Mouse (Mus musculus) hindbrain, embryonic 16.5 days (tissue): ENCODE data around the gene Actl11. TPM values are rescaled to one million over a fixed set of nuclear protein-coding genes. Genes with fewer than 3 reads are reported as not detected.
A peak's percentile ranks its signal among the peaks of the same experiment; 100 is the strongest.

Experiments
- ATAC-seq: fragments of 200-750 bp; cut with Nextera tagmentation; 2 replicates; pipeline ENCODE4 v1.8.0; 2017; ENCODE audit warnings: moderate TSS enrichment, moderate library complexity
- H3K27ac ChIP-seq: fragments of 300-500 bp; sonication (generic); 2 replicates; pipeline ENCODE4 v1.5.1; 2014; ENCODE audit warnings: low read depth, mild to moderate bottlenecking, control low read depth, low read length, moderate library complexity
- H3K27me3 ChIP-seq: fragments of 300-500 bp; sonication (generic); replicated peaks from 2 replicates; pipeline ENCODE4 v1.6.1; 2014; ENCODE audit warnings: low read length; ENCODE audit not compliant: control insufficient read depth, insufficient read depth
- H3K36me3 ChIP-seq: fragments of 300-500 bp; sonication (generic); 2 replicates; pipeline ENCODE4 v1.6.1; 2014; ENCODE audit warnings: mild to moderate bottlenecking, low read length, moderate library complexity, mixed read lengths; ENCODE audit not compliant: control insufficient read depth, insufficient read depth
- H3K4me1 ChIP-seq: fragments of 300-500 bp; sonication (generic); 2 replicates; pipeline ENCODE4 v1.6.1; 2014; ENCODE audit warnings: low read depth, low read length; ENCODE audit not compliant: control insufficient read depth, insufficient read depth
- H3K4me2 ChIP-seq: fragments of 300-500 bp; sonication (generic); 2 replicates; pipeline ENCODE4 v1.6.1; 2014; ENCODE audit warnings: mild to moderate bottlenecking, low read length, control low read depth, moderate library complexity
- H3K4me3 ChIP-seq: fragments of 300-500 bp; sonication (generic); 2 replicates; pipeline ENCODE4 v1.5.1; 2014; ENCODE audit warnings: mild to moderate bottlenecking, low read length, control low read depth, moderate library complexity
- H3K9ac ChIP-seq: fragments of 300-500 bp; sonication (generic); 2 replicates; pipeline ENCODE4 v1.6.1; 2014; ENCODE audit warnings: low read depth, mild to moderate bottlenecking, control low read depth, low read length, moderate library complexity
- H3K9me3 ChIP-seq: fragments of 300-500 bp; sonication (generic); 2 replicates; pipeline ENCODE4 v1.6.1; 2014; ENCODE audit warnings: mild to moderate bottlenecking, low read length, moderate library complexity; ENCODE audit not compliant: control insufficient read depth
- whole genome bisulfite sequencing: fragments of 180-500 bp; shearing (Covaris S2); extraction: QIAGEN DNeasy Blood & Tissue Kit; methylation state at CpG from one replicate; pipeline ENCODE4 v1.1.7; 2014; 5-methylcytosine and 5-hydroxymethylcytosine counted together
- polyA plus RNA-seq: library from polyadenylated mRNA; unstranded; fragments of >200 nt; fragmentation: Nextera tagmentation; extraction: Ambion mirVana; gene quantifications from 2 replicates; pipeline ENCODE4 v1.2.1, GENCODE M21; 2015

The Actl11 gene
- polyA plus RNA-seq, 1 experiment from 2014 or later: not detected

DNA sequence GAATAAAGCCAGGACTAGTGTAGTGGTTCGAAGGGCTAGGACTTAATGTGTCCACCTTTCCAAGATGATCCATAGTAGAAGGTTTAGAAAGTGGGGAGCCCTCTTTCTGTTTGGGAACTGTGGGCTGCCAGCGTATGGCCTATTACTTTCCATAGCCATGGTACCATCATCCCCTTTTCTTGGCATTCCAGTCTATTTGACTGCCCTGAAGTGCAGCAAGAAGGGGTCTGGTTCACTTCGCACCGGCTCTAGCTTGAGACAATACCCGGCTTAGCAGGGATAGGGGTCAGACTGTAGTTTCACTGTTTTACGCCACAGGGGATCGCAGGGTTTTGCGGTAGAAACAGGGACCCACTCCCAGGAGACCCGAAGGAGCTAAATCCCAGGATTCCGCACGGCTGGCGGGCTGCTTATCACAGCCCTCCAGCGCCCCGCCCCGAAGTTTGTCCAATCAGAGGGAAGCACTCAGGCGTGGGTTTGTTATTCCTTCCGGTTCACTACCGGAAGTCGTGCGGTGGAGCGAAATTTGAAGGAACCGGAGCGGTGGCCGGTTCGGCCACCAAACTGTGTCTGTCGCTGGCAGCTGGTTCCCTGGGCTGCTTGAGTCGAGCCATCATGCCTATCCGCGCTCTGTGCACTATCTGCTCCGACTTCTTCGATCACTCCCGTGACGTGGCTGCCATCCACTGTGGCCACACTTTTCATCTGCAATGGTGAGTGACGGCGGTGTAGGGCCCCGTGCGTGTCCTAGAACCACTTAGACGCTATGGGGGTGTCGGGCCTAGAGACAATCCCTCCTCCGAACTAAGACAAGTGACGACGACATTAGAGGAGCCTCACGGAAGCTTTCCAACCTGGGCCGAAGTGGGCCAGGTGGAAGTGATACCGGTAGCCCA lies 22.4 kb downstream of the Actl11 start:
- Histone ChIP-seq H3K36me3 (peaks cover 8% of the 10 kb centered on the region; the same call in 1 of the 2 replicates), H3K4me2 (peak overlapping the region; percentile 94), H3K27ac (peak overlapping the region; percentile 86), H3K9me3 (no peaks in the 10 kb centered on the region), H3K27me3 (no peaks in the 10 kb centered on the region), H3K9ac (peak overlapping the region; percentile 78), H3K4me1 (peaks cover 12% of the 10 kb centered on the region), H3K4me3 (peak overlapping the region; percentile 63)
- ATAC-seq: peak; percentile 97
- 15% methylated on average over 45 of the region's 45 CpGs for WGBS

DNA sequence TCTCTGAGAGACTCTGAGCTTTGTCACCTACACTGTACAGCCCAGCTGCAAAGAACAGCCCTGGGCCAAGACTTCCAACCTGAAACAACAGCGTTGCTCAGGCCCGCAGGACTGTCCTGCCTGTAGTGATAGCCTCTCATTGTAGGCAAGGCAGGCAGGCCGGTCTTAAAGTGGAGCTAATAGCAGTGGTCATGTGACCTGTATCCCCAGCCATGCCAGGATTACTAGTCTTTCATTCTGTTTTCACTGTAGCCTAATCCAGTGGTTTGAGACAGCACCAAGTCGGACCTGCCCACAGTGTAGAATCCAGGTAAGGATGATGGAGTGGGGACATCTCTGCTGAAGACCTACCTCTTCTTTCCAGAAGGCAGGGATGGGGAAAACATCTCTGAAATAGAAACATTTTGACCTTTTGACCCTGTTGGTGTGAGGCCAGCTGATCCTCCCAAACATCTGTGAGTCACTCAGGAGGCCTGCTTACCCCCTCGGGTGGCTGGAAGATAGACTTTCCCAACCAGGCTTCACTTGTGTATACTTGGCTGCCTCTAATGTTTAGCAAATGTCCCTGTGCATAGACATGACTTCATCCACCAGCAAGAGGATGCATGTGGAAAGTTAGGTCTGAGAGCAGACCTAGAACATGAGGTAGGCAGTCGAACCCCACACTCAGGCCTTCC lies 27.5 kb downstream of the Actl11 start:
- Histone ChIP-seq H3K27me3 (no peaks in the 10 kb centered on the region), H3K36me3 (no peaks in the 10 kb centered on the region), H3K4me1 (peaks cover 10% of the 10 kb centered on the region), H3K27ac (no peak overlapping the region), H3K9me3 (no peaks in the 10 kb centered on the region), H3K9ac (no peak overlapping the region), H3K4me3 (no peak overlapping the region), H3K4me2 (no peak overlapping the region)
- 86% methylated on average over 6 of the region's 6 CpGs for WGBS
- ATAC-seq: no peak

DNA sequence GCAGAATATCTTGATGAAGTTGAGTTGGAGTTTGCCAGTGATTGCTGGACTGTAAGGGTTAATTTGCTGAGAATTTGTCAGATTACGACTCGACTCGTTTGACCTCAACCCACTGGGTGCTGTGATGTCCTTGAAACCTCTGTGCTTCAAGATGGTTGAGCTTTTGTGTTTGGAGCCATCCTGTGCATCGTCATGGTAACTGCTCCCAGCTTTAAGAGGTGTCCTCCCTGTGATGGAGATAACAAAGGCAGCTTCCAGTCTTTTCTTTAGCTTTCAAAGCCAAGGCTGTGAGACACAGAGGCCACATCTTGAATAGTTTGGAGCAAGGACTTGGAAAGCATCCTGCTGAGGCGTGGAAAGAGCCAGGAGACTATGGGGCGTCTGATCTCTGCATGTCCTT lies 28.9 kb downstream of the Actl11 start:
- H3K4me2 ChIP-seq: no peak overlapping the region
- H3K27ac ChIP-seq: no peak overlapping the region
- no peaks in the 10 kb centered on the region for H3K9me3 ChIP-seq
- 31% methylated on average over 6 of the region's 6 CpGs for WGBS
- no peak overlapping the region for H3K9ac ChIP-seq
- H3K36me3 ChIP-seq: no peaks in the 10 kb centered on the region
- ATAC-seq: no peak
- H3K4me1 ChIP-seq: peaks cover 14% of the 10 kb centered on the region
- H3K4me3 ChIP-seq: no peak overlapping the region
- H3K27me3 ChIP-seq: no peaks in the 10 kb centered on the region

DNA sequence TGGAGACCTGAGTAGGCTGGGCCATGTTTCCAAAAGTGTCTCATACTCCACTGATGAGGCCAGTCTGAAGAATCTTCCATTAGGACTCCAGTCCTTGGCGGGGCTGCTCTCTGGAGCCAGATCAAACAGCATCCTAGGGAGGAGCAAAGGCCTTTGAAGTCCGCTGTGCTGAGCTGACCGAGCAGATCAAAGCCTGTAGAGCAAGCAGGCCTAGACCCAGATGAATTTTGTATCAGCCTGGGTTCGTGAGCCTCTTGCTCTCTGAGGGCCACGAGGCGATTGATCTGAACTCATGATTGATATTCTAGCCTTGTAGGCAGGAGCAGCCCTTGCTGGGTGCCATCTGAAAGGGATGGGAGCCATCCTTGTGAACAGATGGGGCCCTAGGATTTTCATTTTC lies 31.6 kb downstream of the Actl11 start:
- no peak overlapping the region for H3K4me3 ChIP-seq
- H3K4me1 ChIP-seq: peaks cover 16% of the 10 kb centered on the region
- 70% methylated on average over 6 of the region's 6 CpGs for WGBS
- ATAC-seq: no peak
- H3K27me3 ChIP-seq: no peaks in the 10 kb centered on the region
- no peaks in the 10 kb centered on the region for H3K9me3 ChIP-seq
- no peak overlapping the region for H3K4me2 ChIP-seq
- H3K36me3 ChIP-seq: no peaks in the 10 kb centered on the region
- no peak overlapping the region for H3K27ac ChIP-seq
- no peak overlapping the region for H3K9ac ChIP-seq

DNA sequence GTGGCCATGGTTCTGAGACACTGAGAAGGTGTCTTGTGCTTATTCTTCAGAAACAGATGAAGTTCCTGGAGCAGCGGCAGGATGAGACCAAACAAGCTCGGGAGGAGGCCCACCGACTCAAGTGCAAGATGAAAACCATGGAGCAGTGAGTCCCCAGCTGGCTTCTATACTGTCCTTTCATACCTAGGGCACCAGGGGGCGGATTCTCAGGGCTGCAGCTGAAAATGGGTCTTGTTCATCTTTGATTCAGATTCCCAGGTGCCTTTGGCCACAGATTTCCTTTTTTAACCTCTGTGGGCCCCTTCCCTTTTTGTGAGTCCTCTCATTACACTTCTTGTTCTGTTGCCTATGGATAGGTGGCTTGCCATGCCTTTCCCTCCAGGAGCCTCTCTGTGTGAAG lies 32.7 kb downstream of the Actl11 start:
- Histone ChIP-seq H3K36me3 (no peaks in the 10 kb centered on the region), H3K27me3 (no peaks in the 10 kb centered on the region), H3K4me1 (peaks cover 16% of the 10 kb centered on the region), H3K27ac (peak overlapping the region; percentile 76), H3K4me2 (no peak overlapping the region; the same call in 1 of the 2 replicates), H3K9me3 (no peaks in the 10 kb centered on the region), H3K9ac (no peak overlapping the region; the same call in 1 of the 2 replicates), H3K4me3 (no peak overlapping the region)
- 81% methylated on average over 4 of the region's 4 CpGs for WGBS
- no peak for ATAC-seq

DNA sequence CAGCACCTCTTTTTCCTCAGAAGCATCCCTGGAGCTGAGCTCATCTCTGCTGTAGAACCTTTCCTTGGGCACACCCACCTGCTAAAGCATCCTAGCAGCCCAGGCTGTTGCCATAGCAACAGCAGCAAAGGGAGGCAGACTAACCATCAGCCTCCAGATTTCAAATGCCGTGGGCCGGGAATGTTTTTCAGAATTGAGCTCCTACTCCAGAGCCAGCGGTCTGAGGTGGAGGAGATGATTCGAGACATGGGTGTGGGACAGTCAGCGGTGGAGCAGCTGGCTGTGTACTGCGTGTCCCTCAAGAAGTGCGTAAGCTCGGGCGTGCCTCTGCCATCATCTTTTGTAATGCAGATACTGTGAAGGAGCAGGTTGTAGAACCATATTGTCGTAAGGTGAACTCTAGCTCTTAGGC lies 33.1 kb downstream of the Actl11 start:
- Histone ChIP-seq H3K9ac (peak overlapping the region; percentile 19; the same call in 1 of the 2 replicates), H3K4me3 (0 out of 2 replicates have a peak overlapping the region, but pooled peaks have one; percentile 1)
- WGBS: 60% methylated on average over 10 of the region's 10 CpGs

DNA sequence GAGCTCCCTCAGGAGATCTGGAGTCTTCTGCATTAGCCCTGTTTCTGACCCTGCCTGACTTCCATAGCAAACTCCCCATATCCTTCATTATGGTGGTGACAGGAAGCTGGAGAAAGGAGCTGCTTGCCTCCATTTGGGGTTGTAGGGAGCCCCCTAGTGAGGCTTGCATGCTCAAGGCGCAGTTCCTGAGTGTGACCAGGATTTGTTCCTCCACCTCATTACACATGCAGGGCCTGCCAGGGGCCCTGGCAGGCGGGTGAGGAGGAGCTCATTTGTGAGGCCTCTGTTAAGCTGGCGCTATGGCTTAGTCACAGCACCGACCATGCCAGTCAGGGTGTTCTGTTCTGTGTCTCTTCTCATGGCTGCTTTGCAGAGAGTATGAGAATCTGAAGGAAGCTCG lies 33.6 kb downstream of the Actl11 start:
- peak; percentile 68 for ATAC-seq
- Histone ChIP-seq H3K27me3 (no peaks in the 10 kb centered on the region), H3K36me3 (no peaks in the 10 kb centered on the region), H3K4me2 (peak overlapping the region; percentile 36), H3K27ac (peak overlapping the region; percentile 76), H3K4me1 (peaks cover 16% of the 10 kb centered on the region), H3K9me3 (no peaks in the 10 kb centered on the region), H3K4me3 (no peak overlapping the region), H3K9ac (peak overlapping the region; percentile 19; the same call in 1 of the 2 replicates)
- 49% methylated on average over 5 of the region's 5 CpGs for WGBS

More for the DNA sequence above, 33.1 kb downstream of the Actl11 start:
- Histone ChIP-seq H3K27ac (peak overlapping the region; percentile 76), H3K4me2 (peak overlapping the region; percentile 36), H3K4me1 (peaks cover 16% of the 10 kb centered on the region), H3K36me3 (no peaks in the 10 kb centered on the region), H3K9me3 (no peaks in the 10 kb centered on the region), H3K27me3 (no peaks in the 10 kb centered on the region)
- ATAC-seq: peak; percentile 80

DNA sequence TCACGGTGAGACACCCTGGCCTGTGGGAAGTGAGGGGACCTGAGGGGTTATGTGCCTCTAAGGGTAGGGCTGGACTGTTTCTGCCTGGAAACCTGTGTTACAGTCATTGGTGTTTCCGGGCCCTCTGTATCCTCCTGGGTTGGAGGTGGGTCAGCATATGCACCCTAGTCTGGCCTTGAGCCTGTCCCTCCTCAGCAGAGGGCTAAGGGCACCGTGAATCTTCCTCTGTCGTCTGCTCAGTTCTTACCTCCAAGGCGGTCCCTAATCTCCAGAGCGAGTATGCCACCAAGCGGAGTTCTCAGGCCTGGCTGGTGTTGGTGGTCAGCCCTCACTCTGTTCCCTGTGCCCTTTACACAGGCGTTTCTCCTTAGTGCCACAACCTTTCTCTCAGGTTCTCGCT lies 34.6 kb downstream of the Actl11 start:
- Histone ChIP-seq H3K9ac (no peak overlapping the region), H3K4me1 (peaks cover 16% of the 10 kb centered on the region), H3K27ac (no peak overlapping the region), H3K27me3 (no peaks in the 10 kb centered on the region), H3K36me3 (no peaks in the 10 kb centered on the region), H3K9me3 (no peaks in the 10 kb centered on the region), H3K4me2 (no peak overlapping the region), H3K4me3 (no peak overlapping the region)
- no peak for ATAC-seq
- WGBS: 94% methylated on average over 9 of the region's 9 CpGs

DNA sequence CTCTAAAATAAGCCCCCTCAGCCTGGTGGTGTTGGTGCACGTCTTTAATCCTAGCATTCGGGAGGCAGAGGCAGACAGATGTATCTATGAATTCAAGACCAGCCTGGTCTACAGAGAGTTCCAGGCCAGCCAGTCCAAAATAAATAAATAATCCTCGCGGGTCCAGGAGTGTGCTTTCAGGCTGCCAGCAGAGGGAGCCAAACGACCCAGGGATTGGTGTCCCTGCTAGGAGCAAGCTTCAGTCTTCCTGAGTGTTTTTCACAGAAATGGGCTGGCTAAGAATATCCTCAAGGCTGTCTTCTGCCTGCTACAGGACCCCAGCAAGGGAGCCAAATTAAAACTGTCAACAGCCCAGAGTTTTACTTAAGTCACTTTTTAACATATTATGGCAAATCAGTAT lies 35.4 kb downstream of the Actl11 start:
- Histone ChIP-seq H3K4me1 (peaks cover 16% of the 10 kb centered on the region), H3K4me2 (no peak overlapping the region), H3K27me3 (no peaks in the 10 kb centered on the region), H3K36me3 (no peaks in the 10 kb centered on the region), H3K27ac (no peak overlapping the region), H3K9me3 (no peaks in the 10 kb centered on the region), H3K9ac (no peak overlapping the region), H3K4me3 (no peak overlapping the region)
- 25% methylated on average over 5 of the region's 5 CpGs for WGBS
- ATAC-seq: peak; percentile 66; the same call in 1 of the 2 replicates
